Mouse (Mus musculus) forebrain, postnatal 0 days (tissue): Measurements from ENCODE around the gene Safb. TPM values are rescaled to one million over a fixed set of nuclear protein-coding genes. Genes with fewer than 3 reads are reported as not detected.

Experiments
- ATAC-seq: fragments of 200-750 bp; cut with Nextera tagmentation; 2 replicates; pipeline ENCODE4 v1.8.0; 2017; ENCODE audit warnings: mild to moderate bottlenecking, moderate library complexity
- DNase-seq: peaks from one replicate; pipeline ENCODE4 v3.0.0-alpha.2; 2015
- H3K27ac ChIP-seq: fragments of 300-500 bp; sonication (generic); 2 replicates; pipeline ENCODE4 v1.5.1; 2014; ENCODE audit warnings: low read depth, mild to moderate bottlenecking, antibody characterized with exemption, low read length, moderate library complexity, mixed read lengths
- H3K27me3 ChIP-seq: fragments of 300-500 bp; sonication (generic); 2 replicates; pipeline ENCODE4 v1.6.1; 2014; ENCODE audit warnings: mild to moderate bottlenecking, low read length, mixed read lengths; ENCODE audit not compliant: insufficient read depth
- H3K36me3 ChIP-seq: fragments of 300-500 bp; sonication (generic); 2 replicates; pipeline ENCODE4 v1.6.1; 2014; ENCODE audit warnings: mild to moderate bottlenecking, moderate library complexity; ENCODE audit not compliant: insufficient read depth
- H3K4me1 ChIP-seq: fragments of 300-500 bp; sonication (generic); 2 replicates; pipeline ENCODE4 v1.6.1; 2014; ENCODE audit warnings: antibody characterized with exemption; ENCODE audit not compliant: insufficient read depth
- H3K4me2 ChIP-seq: fragments of 300-500 bp; sonication (generic); 2 replicates; pipeline ENCODE4 v1.6.1; 2014; ENCODE audit warnings: low read depth, mild to moderate bottlenecking, moderate library complexity
- H3K4me3 ChIP-seq: fragments of 300-500 bp; sonication (generic); 2 replicates; pipeline ENCODE4 v1.5.1; 2014; ENCODE audit warnings: low read depth, low read length, mixed read lengths
- H3K9ac ChIP-seq: fragments of 300-500 bp; sonication (generic); 2 replicates; pipeline ENCODE4 v1.6.1; 2014; ENCODE audit warnings: mild to moderate bottlenecking
- H3K9me3 ChIP-seq: fragments of 300-500 bp; sonication (generic); 2 replicates; pipeline ENCODE4 v1.6.1; 2016; ENCODE audit warnings: low read length
- CTCF ChIP-seq: sonication (generic); IDR thresholded peaks from 2 replicates; pipeline ENCODE4 v1.5.1; 2016; ENCODE audit warnings: antibody characterized with exemption, control low read depth, low read depth
- WGBS: fragments of 180-500 bp; shearing (Covaris S2); extraction: QIAGEN DNeasy Blood & Tissue Kit; methylation state at CpG from one replicate; pipeline ENCODE4 v1.1.7; 2014; 5-methylcytosine and 5-hydroxymethylcytosine counted together
- polyA plus RNA-seq: library from polyadenylated mRNA; unstranded; fragments of >200 nt; fragmentation: Nextera tagmentation; extraction: Ambion mirVana; gene quantifications from 2 replicates; pipeline ENCODE4 v1.2.1, GENCODE M21; 2015
- total RNA-seq: library from RNA; depleted of rRNA; stranded (reverse); fragments of >200 nt; gene quantifications from 2 replicates; pipeline ENCODE4 v1.2.3, GENCODE M21; 2014

Gene Safb
- total and polyA plus RNA-seq, 2 experiments from 2014 or later: 71.7 to 82.8 TPM

GRCm38 (mm10) chr17:56543684-56544224 lies 40.9 kb upstream of the Safb start:
- Histone ChIP-seq H3K27me3 (no peaks in the 10 kb centered on the region), H3K9ac (no peak overlapping the region), H3K36me3 (no peaks in the 10 kb centered on the region), H3K27ac (no peak overlapping the region), H3K9me3 (no peaks in the 10 kb centered on the region), H3K4me2 (no peak overlapping the region), H3K4me3 (no peak overlapping the region), H3K4me1 (no peaks in the 10 kb centered on the region)
- 0 out of 2 replicates have a peak, but pooled peaks have one; percentile 15 for TF ChIP-seq CTCF
- ATAC-seq (no peak), DNase-seq (no peak)
- 85% methylated on average over 3 of the region's 3 CpGs for WGBS

GRCm38 (mm10) chr17:56544699-56545387 lies 39.8 kb upstream of the Safb start:
- WGBS: 80% methylated on average over 7 of the region's 7 CpGs
- no peaks in the 10 kb centered on the region for H3K4me1 ChIP-seq
- ATAC-seq: no peak
- H3K36me3 ChIP-seq: no peaks in the 10 kb centered on the region
- no peaks in the 10 kb centered on the region for H3K27me3 ChIP-seq
- H3K9me3 ChIP-seq: no peaks in the 10 kb centered on the region
- no peak overlapping the region for H3K4me3 ChIP-seq
- no peak overlapping the region for H3K9ac ChIP-seq
- no peak for TF ChIP-seq CTCF
- DNase-seq: no peak
- H3K27ac ChIP-seq: no peak overlapping the region
- H3K4me2 ChIP-seq: no peak overlapping the region

- no peak for DNase-seq
- H3K27ac ChIP-seq: no peak overlapping the region
- no peaks in the 10 kb centered on the region for H3K27me3 ChIP-seq
- ATAC-seq: no peak
- H3K4me1 ChIP-seq: no peaks in the 10 kb centered on the region
- H3K4me3 ChIP-seq: no peak overlapping the region
- H3K36me3 ChIP-seq: no peaks in the 10 kb centered on the region
- no peaks in the 10 kb centered on the region for H3K9me3 ChIP-seq
- no peak overlapping the region for H3K9ac ChIP-seq
- TF ChIP-seq CTCF: no peak
- WGBS: 89% methylated on average over 1 of the region's 1 CpGs
- H3K4me2 ChIP-seq: no peak overlapping the region
Measured at GRCm38 (mm10) chr17:56545945-56546344, 38.7 kb upstream of the Safb start.

- no peak overlapping the region for H3K9ac ChIP-seq
- DNase-seq: no peak
- no peaks in the 10 kb centered on the region for H3K4me1 ChIP-seq
- H3K36me3 ChIP-seq: no peaks in the 10 kb centered on the region
- H3K4me2 ChIP-seq: no peak overlapping the region
- ATAC-seq: no peak
- TF ChIP-seq CTCF: no peak
- WGBS: 77% methylated on average over 5 of the region's 5 CpGs
- no peaks in the 10 kb centered on the region for H3K27me3 ChIP-seq
- no peak overlapping the region for H3K4me3 ChIP-seq
- H3K9me3 ChIP-seq: no peaks in the 10 kb centered on the region
- no peak overlapping the region for H3K27ac ChIP-seq
Measured at GRCm38 (mm10) chr17:56546576-56546975, 38.0 kb upstream of the Safb start.

- H3K9me3 ChIP-seq: no peaks in the 10 kb centered on the region
- H3K4me3 ChIP-seq: no peak overlapping the region
- ATAC-seq (0 out of 2 replicates have a peak, but pooled peaks have one; percentile 12), DNase-seq (no peak)
- peak overlapping the region; percentile 59; the same call in 1 of the 2 replicates for H3K27ac ChIP-seq
- TF ChIP-seq CTCF: no peak
- WGBS: 47% methylated on average over 17 of the region's 17 CpGs
- H3K27me3 ChIP-seq: no peaks in the 10 kb centered on the region
- no peak overlapping the region for H3K4me2 ChIP-seq
- no peak overlapping the region for H3K9ac ChIP-seq
- H3K4me1 ChIP-seq: peaks cover 2% of the 10 kb centered on the region; the same call in 1 of the 2 replicates
- H3K36me3 ChIP-seq: no peaks in the 10 kb centered on the region
Measured at GRCm38 (mm10) chr17:56547116-56547845, 37.3 kb upstream of the Safb start.

GRCm38 (mm10) chr17:56547846-56548604 lies 36.6 kb upstream of the Safb start:
- WGBS: 71% methylated on average over 9 of the region's 9 CpGs

More at GRCm38 (mm10) chr17:56547846-56548604, 36.6 kb upstream of the Safb start:
- Histone ChIP-seq H3K4me1 (peaks cover 5% of the 10 kb centered on the region; the same call in 1 of the 2 replicates), H3K36me3 (no peaks in the 10 kb centered on the region), H3K27me3 (no peaks in the 10 kb centered on the region), H3K9ac (no peak overlapping the region), H3K9me3 (no peaks in the 10 kb centered on the region), H3K27ac (no peak overlapping the region), H3K4me3 (no peak overlapping the region), H3K4me2 (no peak overlapping the region)
- DNase-seq (no peak), ATAC-seq (no peak)
- peak; percentile 60 for TF ChIP-seq CTCF
